Mouse (Mus musculus) myocyte (in vitro differentiated cells): ENCODE results near the gene Urb2. TPM values are rescaled to one million over a fixed set of nuclear protein-coding genes. Genes with fewer than 3 reads are reported as not detected.

Experiments used
- H3K27me3 ChIP-seq: one replicate; pipeline ENCODE4 v1.6.1; 2011; ENCODE audit not compliant: control insufficient read depth, insufficient read depth, insufficient read length
- H3K36me3 ChIP-seq: one replicate; pipeline ENCODE4 v1.6.1; 2011; ENCODE audit not compliant: control insufficient read depth, insufficient read depth
- H3K4me2 ChIP-seq: one replicate; pipeline ENCODE4 v1.6.1; 2011; ENCODE audit warnings: low read depth, control low read depth
- H3K4me3 ChIP-seq: one replicate; pipeline ENCODE4 v1.5.1; 2011; ENCODE audit warnings: mild to moderate bottlenecking, control low read depth, moderate library complexity
- H3K79me2 ChIP-seq: one replicate; pipeline ENCODE4 v1.6.1; 2011; ENCODE audit not compliant: control insufficient read depth, insufficient read depth
- H3ac ChIP-seq: one replicate; pipeline ENCODE4 v1.6.1; 2011; ENCODE audit not compliant: control insufficient read depth, insufficient read length
- CEBPB ChIP-seq: IDR thresholded peaks from 2 replicates; pipeline ENCODE4 v1.6.1; 2011; ENCODE audit warnings: mild to moderate bottlenecking, moderate library complexity; ENCODE audit not compliant: poor library complexity, insufficient read depth, severe bottlenecking
- E2F4 ChIP-seq: IDR thresholded peaks from one replicate; pipeline ENCODE4 v1.6.1; 2011; ENCODE audit warnings: mild to moderate bottlenecking, control low read depth, moderate library complexity; ENCODE audit not compliant: insufficient read depth
- MAX ChIP-seq: IDR thresholded peaks from one replicate; pipeline ENCODE4 v1.6.1; 2011; ENCODE audit warnings: low read depth, mild to moderate bottlenecking, control low read depth
- MYOD1 ChIP-seq, 3 experiments: IDR thresholded peaks; one replicate each; pipeline ENCODE4 v1.6.1; 2011; ENCODE audit warnings: control low read depth in 2 of 3, low read depth in 2 of 3, mild to moderate bottlenecking in 2 of 3, moderate library complexity in 1 of 3; ENCODE audit not compliant: insufficient read length in 2 of 3, control insufficient read depth in 1 of 3
- MYOG ChIP-seq, 3 experiments: IDR thresholded peaks; one replicate each; pipeline ENCODE4 v1.6.1; 2011; ENCODE audit warnings: control low read depth in 2 of 3, low read depth in 2 of 3, mild to moderate bottlenecking in 2 of 3; ENCODE audit not compliant: insufficient read length in 2 of 3, control insufficient read depth in 1 of 3, insufficient read depth in 1 of 3
- POLR2A ChIP-seq: IDR thresholded peaks from one replicate; pipeline ENCODE4 v1.6.1; 2011; ENCODE audit warnings: low read depth, mild to moderate bottlenecking, control low read depth, moderate library complexity; ENCODE audit not compliant: insufficient read length
- POLR2AphosphoS2 ChIP-seq: IDR thresholded peaks from one replicate; pipeline ENCODE4 v1.6.1; 2011; ENCODE audit warnings: low read depth, control low read depth; ENCODE audit not compliant: insufficient read length
- REST ChIP-seq: IDR thresholded peaks from one replicate; pipeline ENCODE4 v1.6.1; 2011; ENCODE audit warnings: mild to moderate bottlenecking, control low read depth, moderate library complexity; ENCODE audit not compliant: insufficient read depth, insufficient read length
- SRF ChIP-seq: IDR thresholded peaks from one replicate; pipeline ENCODE4 v1.6.1; 2011; ENCODE audit warnings: low read depth; ENCODE audit not compliant: control insufficient read depth, insufficient read length
- TCF12 ChIP-seq: IDR thresholded peaks from one replicate; pipeline ENCODE4 v1.6.1; 2011; ENCODE audit warnings: mild to moderate bottlenecking, control low read depth; ENCODE audit not compliant: poor library complexity, insufficient read depth, severe bottlenecking
- TCF3 ChIP-seq: IDR thresholded peaks from one replicate; pipeline ENCODE4 v1.6.1; 2011; ENCODE audit warnings: low read depth, control low read depth; ENCODE audit not compliant: insufficient read length
- USF1 ChIP-seq: IDR thresholded peaks from one replicate; pipeline ENCODE4 v1.6.1; 2011; ENCODE audit warnings: low read depth, mild to moderate bottlenecking, control low read depth, moderate library complexity
- polyA plus RNA-seq: library from polyadenylated mRNA; unstranded; fragments of >200 nt; fragmentation: generic; extraction: Trizol; gene quantifications from one replicate; pipeline ENCODE4 v1.2.1, GENCODE M21; 2012; ENCODE audit warnings: missing spikeins

Urb2 gene
- polyA plus RNA-seq, 1 experiment = 5.6 TPM

DNA sequence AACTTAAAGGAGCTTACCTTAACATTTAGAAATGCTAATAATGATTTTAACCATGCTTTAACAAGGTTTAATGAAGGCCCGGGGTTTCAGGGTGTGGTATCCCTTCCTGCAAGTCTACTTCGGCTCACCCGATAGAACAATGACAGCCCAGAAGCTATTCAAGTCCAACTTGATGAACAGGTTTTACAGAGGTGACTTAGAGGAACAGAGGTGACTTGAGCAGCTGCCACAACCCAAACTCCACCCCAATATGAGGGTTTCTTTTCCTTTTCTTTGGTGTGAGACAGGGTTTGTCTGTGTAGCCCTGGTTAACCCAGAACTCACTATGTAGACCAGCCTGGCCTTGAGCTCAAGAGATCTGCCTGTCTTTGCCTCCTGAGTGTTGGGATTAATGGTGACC, 27.3 kb upstream of the Urb2 start:
- H3ac ChIP-seq = no peak overlapping the region
- peaks cover 10% of the 10 kb centered on the region for H3K36me3 ChIP-seq
- peaks cover 9% of the 10 kb centered on the region for H3K79me2 ChIP-seq
- no peak overlapping the region for H3K4me2 ChIP-seq
- no peak for TF ChIP-seq E2F4
- no peak for TF ChIP-seq USF1
- TF ChIP-seq TCF3 = no peak
- no peak for TF ChIP-seq CEBPB
- no peak for TF ChIP-seq MYOD1 (IDR thresholded peaks at IDR 0.05; ENCODE audit: control insufficient read depth in 1 of 3, insufficient read length in 2 of 3, low read depth in 2 of 3)
- no peak for TF ChIP-seq TCF12
- H3K4me3 ChIP-seq = no peak overlapping the region
- H3K27me3 ChIP-seq = no peaks in the 10 kb centered on the region

DNA sequence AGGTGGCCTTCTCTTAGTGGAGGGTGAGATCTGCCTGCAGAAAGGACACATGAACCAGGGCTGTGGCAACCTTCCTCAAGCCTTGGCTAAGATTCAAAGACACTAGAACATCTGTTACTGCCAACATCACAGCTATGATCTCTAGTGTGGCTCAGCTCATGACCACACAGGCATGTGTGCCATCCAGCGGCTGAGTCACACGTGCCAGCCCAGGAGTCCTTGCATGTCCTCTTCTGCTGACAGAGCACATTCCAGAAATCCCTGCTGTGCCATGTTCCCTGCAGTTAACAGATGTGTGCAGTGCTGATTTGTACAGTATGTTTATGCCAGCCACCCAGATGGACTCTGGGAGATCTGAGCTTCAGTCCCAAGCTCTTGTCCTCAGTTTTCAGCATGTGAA, 21.7 kb upstream of the Urb2 start:
- H3K27me3 ChIP-seq = no peaks in the 10 kb centered on the region
- TF ChIP-seq TCF3 (no peak), MYOG (IDR thresholded peaks at IDR 0.05; ENCODE audit: control insufficient read depth in 1 of 3, insufficient read depth in 1 of 3, insufficient read length in 2 of 3, low read depth in 2 of 3) (peak; percentile 32 to 89 (median 70)), MYOD1 (IDR thresholded peaks at IDR 0.05; ENCODE audit: control insufficient read depth in 1 of 3, insufficient read length in 2 of 3, low read depth in 2 of 3) (peak; percentile 81 to 92 (median 92)), SRF (no peak), TCF12 (no peak), CEBPB (no peak), POLR2AphosphoS2 (no peak), POLR2A (no peak), USF1 (peak; percentile 1), MAX (no peak), E2F4 (no peak), REST (no peak)
- H3K36me3 ChIP-seq = peaks cover 19% of the 10 kb centered on the region
- H3K4me3 ChIP-seq = no peak overlapping the region
- H3K4me2 ChIP-seq = no peak overlapping the region
- H3ac ChIP-seq = no peak overlapping the region
- peaks cover 22% of the 10 kb centered on the region for H3K79me2 ChIP-seq

DNA sequence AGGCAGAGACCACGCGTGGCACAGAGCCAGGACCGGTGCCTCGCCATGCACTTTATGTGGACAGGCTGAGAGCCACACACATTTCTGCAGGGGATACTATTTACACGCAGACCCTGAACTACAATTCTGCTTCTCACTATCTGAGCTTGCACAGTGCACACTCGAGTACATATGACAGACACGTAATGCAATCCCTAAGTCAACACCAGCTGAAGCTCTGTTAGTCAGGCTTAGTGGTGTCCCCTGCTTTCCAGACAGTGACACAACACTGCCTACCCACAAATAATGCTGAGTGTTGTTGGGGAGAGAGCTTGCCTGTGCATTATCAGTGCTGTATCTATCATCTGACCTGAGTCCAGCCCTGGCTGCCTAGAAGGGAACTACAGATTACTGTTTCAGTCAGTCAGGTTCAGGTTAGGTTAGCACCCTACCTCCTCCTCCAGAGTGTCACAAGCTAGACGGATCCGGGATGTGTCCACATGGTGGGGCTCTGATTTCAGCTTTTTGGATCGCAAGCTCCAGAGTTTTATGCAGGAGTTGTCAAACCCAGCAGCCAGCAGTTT, 18.7 kb upstream of the Urb2 start:
- H3K36me3 ChIP-seq = peaks cover 19% of the 10 kb centered on the region
- no peaks in the 10 kb centered on the region for H3K27me3 ChIP-seq
- H3ac ChIP-seq = no peak overlapping the region
- peaks cover 22% of the 10 kb centered on the region for H3K79me2 ChIP-seq
- H3K4me3 ChIP-seq = no peak overlapping the region
- no peak overlapping the region for H3K4me2 ChIP-seq
- no peak for TF ChIP-seq REST
- TF ChIP-seq MYOD1 (IDR thresholded peaks at IDR 0.05; ENCODE audit: control insufficient read depth in 1 of 3, insufficient read length in 2 of 3, low read depth in 2 of 3) = no peak
- no peak for TF ChIP-seq E2F4
- no peak for TF ChIP-seq POLR2AphosphoS2
- no peak for TF ChIP-seq TCF3
- no peak for TF ChIP-seq CEBPB
- TF ChIP-seq TCF12 = no peak
- no peak for TF ChIP-seq USF1
- TF ChIP-seq MAX = no peak
- TF ChIP-seq POLR2A = no peak
- no peak for TF ChIP-seq SRF
- TF ChIP-seq MYOG (IDR thresholded peaks at IDR 0.05; ENCODE audit: control insufficient read depth in 1 of 3, insufficient read depth in 1 of 3, insufficient read length in 2 of 3, low read depth in 2 of 3) = no peak

DNA sequence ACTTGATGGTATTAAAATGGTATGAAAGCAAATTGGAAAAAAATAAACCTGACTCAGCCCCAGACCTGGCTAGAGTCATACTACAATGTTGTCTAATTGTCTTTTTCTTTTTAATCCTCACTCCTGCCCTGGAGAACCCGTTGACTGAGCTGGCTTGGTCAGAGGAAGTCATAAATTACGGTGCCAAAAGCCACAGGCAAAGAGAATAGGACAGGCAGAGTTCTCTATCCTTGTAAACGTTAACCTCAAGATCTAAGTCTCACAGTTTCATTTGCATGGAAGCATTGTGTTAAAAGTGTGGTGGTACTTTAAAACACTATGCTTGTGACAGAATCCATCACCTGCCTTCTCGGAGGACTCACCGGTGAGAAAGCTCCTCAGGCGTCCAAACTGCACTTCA, 13.5 kb upstream of the Urb2 start:
- no peaks in the 10 kb centered on the region for H3K27me3 ChIP-seq
- no peak overlapping the region for H3K4me2 ChIP-seq
- no peak overlapping the region for H3K4me3 ChIP-seq
- no peak overlapping the region for H3ac ChIP-seq
- no peak for TF ChIP-seq MAX
- TF ChIP-seq CEBPB = no peak
- no peak for TF ChIP-seq USF1
- no peak for TF ChIP-seq E2F4
- no peak for TF ChIP-seq MYOD1 (IDR thresholded peaks at IDR 0.05; ENCODE audit: control insufficient read depth in 1 of 3, insufficient read length in 2 of 3, low read depth in 2 of 3)
- TF ChIP-seq POLR2AphosphoS2 = no peak
- no peak for TF ChIP-seq TCF3
- no peak for TF ChIP-seq TCF12
- no peak for TF ChIP-seq MYOG (IDR thresholded peaks at IDR 0.05; ENCODE audit: control insufficient read depth in 1 of 3, insufficient read depth in 1 of 3, insufficient read length in 2 of 3, low read depth in 2 of 3)
- TF ChIP-seq POLR2A = no peak
- no peak for TF ChIP-seq SRF
- no peak for TF ChIP-seq REST
- peaks cover 29% of the 10 kb centered on the region for H3K36me3 ChIP-seq
- peaks cover 22% of the 10 kb centered on the region for H3K79me2 ChIP-seq
